Mouse (Mus musculus) liver, embryonic 14.5 days (tissue): ENCODE measurements at regions not wholly inside any gene's neighbourhood (a gene's known extent, or its start where the extent isn't known, plus 50 kb on each side); places are given as distances from the start of the nearest gene placed in this dataset.

Experiments used
- ATAC-seq: fragments of 200-750 bp; cut with Nextera tagmentation; 2 replicates; pipeline ENCODE4 v1.8.0; 2017; ENCODE audit warnings: moderate number of reproducible peaks, mild to moderate bottlenecking, moderate library complexity; ENCODE audit not compliant: insufficient read depth
- DNase-seq, 3 experiments: peaks; one replicate each; pipeline ENCODE4 v3.0.0-alpha.2; 2012 to 2013; ENCODE audit warnings: low read depth in 3 of 3, low spot score in 3 of 3
- H3K27ac ChIP-seq: fragments of 300-500 bp; sonication (generic); 2 replicates; pipeline ENCODE4 v1.5.1; 2014; ENCODE audit warnings: moderate library complexity, mild to moderate bottlenecking, control low read depth, inconsistent platforms
- H3K27me3 ChIP-seq: fragments of 300-500 bp; sonication (generic); 2 replicates; pipeline ENCODE4 v1.6.1; 2014; ENCODE audit warnings: mild to moderate bottlenecking, low read length, moderate library complexity; ENCODE audit not compliant: control insufficient read depth, insufficient read depth
- H3K36me3 ChIP-seq: fragments of 300-500 bp; sonication (generic); replicated peaks from 2 replicates; pipeline ENCODE4 v1.6.1; 2014; ENCODE audit warnings: low read depth; ENCODE audit not compliant: control insufficient read depth, insufficient read depth
- H3K4me1 ChIP-seq, 2 experiments: fragments of 200-500 bp in 1 of 2; fragments of 300-500 bp in 1 of 2; sonication (generic) in 1 of 2; replicated peaks; 2 replicates each; pipeline ENCODE4 v1.6.1; 2012 to 2014; ENCODE audit warnings: antibody characterized with exemption in 1 of 2, inconsistent platforms in 1 of 2, low read length in 1 of 2; ENCODE audit not compliant: control insufficient read depth in 2 of 2, insufficient read depth in 2 of 2
- H3K4me2 ChIP-seq: fragments of 300-500 bp; sonication (generic); 2 replicates; pipeline ENCODE4 v1.6.1; 2014; ENCODE audit warnings: low read depth, mild to moderate bottlenecking, control low read depth, moderate library complexity
- H3K4me3 ChIP-seq, 2 experiments: fragments of 200-500 bp in 1 of 2; fragments of 300-500 bp in 1 of 2; sonication (generic) in 1 of 2; 2 replicates each; pipeline ENCODE4 v1.5.1; 2012 to 2014; ENCODE audit warnings: low read depth in 2 of 2, low read length in 2 of 2, mild to moderate bottlenecking in 2 of 2, control low read depth in 1 of 2, inconsistent platforms in 1 of 2, moderate library complexity in 1 of 2; ENCODE audit not compliant: insufficient read depth in 1 of 2
- H3K9ac ChIP-seq: fragments of 300-500 bp; sonication (generic); replicated peaks from 2 replicates; pipeline ENCODE4 v1.6.1; 2014; ENCODE audit warnings: mild to moderate bottlenecking, control low read depth, moderate library complexity
- H3K9me3 ChIP-seq: fragments of 300-500 bp; sonication (generic); 2 replicates; pipeline ENCODE4 v1.6.1; 2016; ENCODE audit warnings: low read length, mixed read lengths; ENCODE audit not compliant: control insufficient read depth
- CTCF ChIP-seq: IDR thresholded peaks from 2 replicates; pipeline ENCODE4 v1.5.1; 2016; ENCODE audit warnings: antibody characterized with exemption, low read depth, control low read depth
- EP300 ChIP-seq: IDR thresholded peaks from 2 replicates; pipeline ENCODE4 v1.6.1; 2016; ENCODE audit warnings: antibody characterized with exemption, low read depth
- WGBS: fragments of 180-500 bp; shearing (Covaris S2); extraction: QIAGEN DNeasy Blood & Tissue Kit; methylation state at CpG from one replicate; pipeline ENCODE4 v1.1.7; 2014; ENCODE audit not compliant: insufficient replicate concordance; 5-methylcytosine and 5-hydroxymethylcytosine counted together

DNA sequence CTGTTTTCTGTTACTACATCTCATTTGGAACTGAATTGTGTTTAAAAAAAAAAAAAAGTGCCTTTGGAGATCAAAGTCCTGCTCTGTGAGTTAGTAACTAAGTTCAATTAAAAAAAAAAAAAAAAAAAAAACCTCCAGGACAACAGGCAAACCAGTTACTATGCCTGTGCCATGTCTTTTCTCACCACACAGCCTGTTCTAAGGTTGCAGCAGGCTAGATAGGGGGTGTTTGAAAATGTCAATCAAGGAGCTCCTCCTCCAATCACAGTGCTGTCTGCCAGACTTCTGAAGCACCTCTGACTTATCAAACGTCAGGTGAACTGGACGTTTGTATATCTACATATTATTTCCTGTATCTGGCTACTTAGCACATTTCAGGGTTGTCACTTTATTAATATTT, 427.9 kb upstream of the Adamts16 start:
- no peaks in the 10 kb centered on the region for H3K36me3 ChIP-seq
- H3K4me2 ChIP-seq, result no peak overlapping the region
- H3K9ac ChIP-seq, result no peak overlapping the region
- 44% methylated on average over 2 of the region's 2 CpGs for WGBS
- TF ChIP-seq CTCF (no peak), EP300 (no peak)
- DNase-seq, result no peak
- H3K27me3 ChIP-seq, result no peaks in the 10 kb centered on the region
- H3K4me1 ChIP-seq, result no peaks in the 10 kb centered on the region
- H3K27ac ChIP-seq, result no peak overlapping the region
- no peak overlapping the region for H3K4me3 ChIP-seq
- no peaks in the 10 kb centered on the region for H3K9me3 ChIP-seq
- no peak for ATAC-seq

DNA sequence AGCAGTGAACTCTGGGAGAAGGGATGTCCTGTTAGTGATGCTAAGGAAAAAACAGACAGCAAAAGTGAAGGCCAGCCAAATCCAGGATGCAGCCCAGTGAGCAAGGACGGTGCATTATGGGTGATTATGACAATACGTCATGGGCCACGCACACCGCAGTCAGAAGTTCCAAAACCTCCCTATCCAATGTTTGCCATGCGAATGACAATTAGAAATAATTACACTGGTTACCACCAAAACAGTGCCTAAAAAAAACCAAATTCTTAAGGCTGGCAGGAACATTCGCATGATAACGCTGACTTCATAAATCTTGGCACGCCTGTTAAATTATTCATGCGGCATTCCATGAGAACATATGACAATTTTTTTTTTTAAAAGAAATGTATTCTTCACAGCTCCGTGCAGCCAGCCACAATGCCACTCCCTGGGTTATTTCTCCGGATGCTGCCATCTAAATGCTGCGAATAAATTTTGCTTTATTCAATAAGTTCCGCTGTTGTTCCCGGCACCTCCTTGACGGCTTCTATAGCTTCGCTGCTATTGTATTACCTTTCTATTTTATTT, 421.8 kb upstream of the Adamts16 start:
- Histone ChIP-seq H3K4me2 (no peak overlapping the region), H3K9me3 (no peaks in the 10 kb centered on the region), H3K36me3 (no peaks in the 10 kb centered on the region), H3K9ac (no peak overlapping the region), H3K4me3 (no peak overlapping the region), H3K27ac (no peak overlapping the region), H3K27me3 (no peaks in the 10 kb centered on the region), H3K4me1 (no peaks in the 10 kb centered on the region)
- ATAC-seq (no peak), DNase-seq (no peak)
- 84% methylated on average over 16 of the region's 16 CpGs for WGBS
- TF ChIP-seq EP300 (no peak), CTCF (no peak)

GRCm38 (mm10) chr13:71262575-71263295, 421.1 kb upstream of the Adamts16 start:
- Histone ChIP-seq H3K27me3 (no peaks in the 10 kb centered on the region), H3K36me3 (no peaks in the 10 kb centered on the region), H3K4me1 (no peaks in the 10 kb centered on the region), H3K9ac (no peak overlapping the region), H3K9me3 (no peaks in the 10 kb centered on the region), H3K4me3 (no peak overlapping the region), H3K27ac (no peak overlapping the region), H3K4me2 (no peak overlapping the region)
- ATAC-seq (no peak), DNase-seq (no peak)
- TF ChIP-seq EP300, result no peak
- TF ChIP-seq CTCF, result no peak
- 67% methylated on average over 10 of the region's 10 CpGs for WGBS

- ATAC-seq, result no peak
- no peak overlapping the region for H3K4me2 ChIP-seq
- no peak overlapping the region for H3K4me3 ChIP-seq
- WGBS, result 52% methylated on average over 2 of the region's 2 CpGs
- H3K4me1 ChIP-seq, result no peaks in the 10 kb centered on the region
- no peaks in the 10 kb centered on the region for H3K27me3 ChIP-seq
- no peak overlapping the region for H3K9ac ChIP-seq
- TF ChIP-seq CTCF (no peak), EP300 (no peak)
- no peak for DNase-seq
- no peak overlapping the region for H3K27ac ChIP-seq
- H3K9me3 ChIP-seq, result no peaks in the 10 kb centered on the region
- no peaks in the 10 kb centered on the region for H3K36me3 ChIP-seq
These were observed 412.4 kb upstream of the Adamts16 start for GRCm38 (mm10) chr13:71254016-71254415.

- no peak for DNase-seq
These were observed 406.8 kb upstream of the Adamts16 start for GRCm38 (mm10) chr13:71248261-71249031.

More at GRCm38 (mm10) chr13:71248261-71249031, 406.8 kb upstream of the Adamts16 start:
- Histone ChIP-seq H3K4me2 (no peak overlapping the region), H3K27ac (no peak overlapping the region), H3K4me1 (no peaks in the 10 kb centered on the region), H3K36me3 (no peaks in the 10 kb centered on the region), H3K27me3 (no peaks in the 10 kb centered on the region), H3K9me3 (no peaks in the 10 kb centered on the region), H3K9ac (no peak overlapping the region), H3K4me3 (no peak overlapping the region)
- ATAC-seq, result no peak
- no peak for TF ChIP-seq EP300
- peak; percentile 19; the same call in 1 of the 2 replicates for TF ChIP-seq CTCF
- WGBS, result 40% methylated on average over 8 of the region's 8 CpGs
